Mouse (Mus musculus) lung, embryonic 15.5 days (tissue): ENCODE measurements around the gene Rpl27a. TPM values are rescaled to one million over a fixed set of nuclear protein-coding genes. Genes with fewer than 3 reads are reported as not detected.
A peak's percentile ranks its signal among the peaks of the same experiment; 100 is the strongest.

Experiments
- ATAC-seq: fragments of 200-750 bp; cut with Nextera tagmentation; 2 replicates; pipeline ENCODE4 v1.8.0; 2017; ENCODE audit warnings: moderate number of reproducible peaks, borderline replicate concordance; ENCODE audit not compliant: low FRiP score, low TSS enrichment; ENCODE audit errors: extremely low read depth
- H3K27ac ChIP-seq: fragments of 300-500 bp; sonication (generic); 2 replicates; pipeline ENCODE4 v1.5.1; 2015; ENCODE audit warnings: moderate library complexity, mild to moderate bottlenecking, inconsistent platforms
- H3K27me3 ChIP-seq: fragments of 300-500 bp; sonication (generic); 2 replicates; pipeline ENCODE4 v1.6.1; 2015; ENCODE audit warnings: inconsistent platforms
- H3K36me3 ChIP-seq: fragments of 300-500 bp; sonication (generic); 2 replicates; pipeline ENCODE4 v1.6.1; 2015; ENCODE audit warnings: inconsistent platforms
- H3K4me1 ChIP-seq: fragments of 300-500 bp; sonication (generic); 2 replicates; pipeline ENCODE4 v1.6.1; 2015; ENCODE audit warnings: inconsistent platforms
- H3K4me2 ChIP-seq: fragments of 300-500 bp; sonication (generic); 2 replicates; pipeline ENCODE4 v1.6.1; 2015; ENCODE audit warnings: inconsistent platforms, mild to moderate bottlenecking, moderate library complexity
- H3K4me3 ChIP-seq: fragments of 300-500 bp; sonication (generic); 2 replicates; pipeline ENCODE4 v1.5.1; 2015; ENCODE audit warnings: mild to moderate bottlenecking, inconsistent platforms
- H3K9ac ChIP-seq: fragments of 300-500 bp; sonication (generic); 2 replicates; pipeline ENCODE4 v1.6.1; 2015; ENCODE audit warnings: inconsistent platforms
- H3K9me3 ChIP-seq: fragments of 300-500 bp; sonication (generic); 2 replicates; pipeline ENCODE4 v1.6.1; 2016; ENCODE audit warnings: inconsistent platforms
- WGBS: fragments of 180-500 bp; shearing (Covaris S2); methylation state at CpG from one replicate; pipeline ENCODE4 v1.1.7; 2015; 5-methylcytosine and 5-hydroxymethylcytosine counted together
- polyA plus RNA-seq: library from polyadenylated mRNA; unstranded; fragments of >200 nt; fragmentation: Nextera tagmentation; extraction: Ambion mirVana; gene quantifications from 2 replicates; pipeline ENCODE4 v1.2.1, GENCODE M21; 2015

The Rpl27a gene
- polyA plus RNA-seq, result 136 and 146 TPM in 2 replicates

DNA sequence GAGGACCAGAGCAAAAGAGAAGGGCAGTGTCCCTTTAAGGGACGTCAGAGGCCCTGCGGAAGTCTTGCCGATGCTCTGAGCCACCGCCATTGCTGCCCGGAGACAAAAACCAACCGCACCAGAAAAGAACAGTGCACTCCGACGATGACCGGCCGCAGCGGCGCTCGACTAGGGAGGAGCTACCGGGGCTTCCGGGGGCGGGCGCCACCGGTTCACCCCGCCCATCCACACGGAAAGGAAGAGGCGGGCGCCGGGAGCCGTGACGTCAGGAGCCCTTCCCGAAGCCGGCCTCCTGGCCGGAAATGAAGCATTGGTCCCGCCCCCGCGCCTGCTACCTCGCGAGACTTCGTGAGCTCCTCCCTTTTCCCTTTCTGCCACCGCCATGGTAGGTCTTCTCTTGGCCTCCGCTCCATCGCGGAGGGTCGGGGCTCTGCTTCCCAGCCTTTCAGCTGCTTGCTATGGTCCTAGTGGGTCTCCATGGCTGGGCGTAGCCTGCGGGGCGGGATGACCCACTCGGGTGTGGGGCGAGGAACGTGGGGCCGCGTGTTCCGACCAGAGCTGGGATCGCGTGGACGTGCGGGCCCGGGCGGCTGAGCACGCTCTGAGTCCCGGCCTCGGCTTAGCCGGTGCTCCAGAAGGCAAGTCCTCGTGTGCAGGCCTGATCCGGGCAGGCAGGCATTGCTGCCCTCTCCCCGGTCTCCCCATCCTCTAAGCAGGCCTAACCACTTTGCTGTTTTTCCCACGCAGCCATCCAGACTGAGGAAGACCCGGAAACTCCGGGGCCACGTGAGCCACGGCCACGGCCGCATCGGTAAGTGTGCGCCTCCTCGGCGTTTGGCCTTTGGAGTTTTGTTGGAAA, at the start of gene Rpl27a:
Rpl27a (plus strand) TSS at position 310 of the 859 bp plus-strand sequence.
- under 1% methylated on average over 68 of the region's 72 CpGs for WGBS
- Histone ChIP-seq H3K27ac (peak within 1 kb of the TSS; percentile 97), H3K4me3 (peak within 1 kb of the TSS; percentile 69), H3K4me2 (peak within 1 kb of the TSS; percentile 79), H3K36me3 (peaks cover 34% of the 10 kb centered on the region), H3K9ac (peak within 1 kb of the TSS; percentile 95), H3K27me3 (no peaks in the 10 kb centered on the region), H3K9me3 (no peaks in the 10 kb centered on the region), H3K4me1 (peaks cover 32% of the 10 kb centered on the region)
- ATAC-seq, result peak; percentile 93

DNA sequence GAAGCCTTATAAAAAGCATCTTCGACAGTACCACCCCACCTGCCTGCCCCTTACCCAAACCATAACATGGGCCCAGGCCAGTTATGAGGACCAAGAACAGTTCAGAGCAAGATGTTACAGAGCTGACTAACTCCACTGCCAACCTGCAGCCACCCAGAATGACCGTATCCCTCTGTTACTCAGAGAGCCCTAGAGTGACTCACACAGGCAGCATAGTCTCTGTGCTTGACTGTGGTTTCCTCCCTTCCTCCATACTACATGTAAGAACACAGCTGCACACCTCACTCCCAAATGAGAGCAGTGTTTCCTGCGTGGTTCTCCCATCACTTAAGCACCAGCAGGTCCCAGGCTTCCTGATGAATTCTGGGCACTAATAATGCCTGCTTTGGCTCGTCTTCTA, 48.2 kb upstream of the Rpl27a start:
- H3K27ac ChIP-seq, result no peak overlapping the region
- ATAC-seq, result no peak
- no peak overlapping the region for H3K9ac ChIP-seq
- no peaks in the 10 kb centered on the region for H3K9me3 ChIP-seq
- H3K4me2 ChIP-seq, result no peak overlapping the region
- no peak overlapping the region for H3K4me3 ChIP-seq
- H3K36me3 ChIP-seq, result no peaks in the 10 kb centered on the region
- no peaks in the 10 kb centered on the region for H3K4me1 ChIP-seq
- 66% methylated on average over 4 of the region's 4 CpGs for WGBS
- no peaks in the 10 kb centered on the region for H3K27me3 ChIP-seq

DNA sequence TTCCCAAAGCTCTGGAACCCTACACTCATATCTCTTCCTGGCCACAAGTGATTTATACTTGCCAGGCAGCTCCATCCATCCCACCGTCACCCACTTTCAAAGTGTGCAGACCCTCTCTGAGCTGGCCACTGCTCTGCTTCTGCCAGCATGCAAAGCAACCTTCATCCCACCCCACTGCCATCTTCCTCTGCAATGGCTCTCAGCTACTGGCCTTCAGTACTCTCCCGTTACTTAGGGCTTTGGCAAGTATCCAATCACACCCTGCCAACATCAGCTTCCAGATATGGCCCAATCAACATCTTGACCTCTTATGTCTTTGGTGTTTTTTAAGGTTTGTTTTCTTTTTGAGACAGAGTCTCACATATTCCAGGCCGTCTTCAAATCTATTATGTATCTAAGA, 41.0 kb upstream of the Rpl27a start:
- Histone ChIP-seq H3K27me3 (no peaks in the 10 kb centered on the region), H3K27ac (no peak overlapping the region), H3K4me1 (no peaks in the 10 kb centered on the region), H3K4me3 (no peak overlapping the region), H3K4me2 (no peak overlapping the region), H3K9ac (no peak overlapping the region), H3K36me3 (no peaks in the 10 kb centered on the region), H3K9me3 (no peaks in the 10 kb centered on the region)
- ATAC-seq, result no peak
- WGBS, result 50% methylated on average over 3 of the region's 3 CpGs

DNA sequence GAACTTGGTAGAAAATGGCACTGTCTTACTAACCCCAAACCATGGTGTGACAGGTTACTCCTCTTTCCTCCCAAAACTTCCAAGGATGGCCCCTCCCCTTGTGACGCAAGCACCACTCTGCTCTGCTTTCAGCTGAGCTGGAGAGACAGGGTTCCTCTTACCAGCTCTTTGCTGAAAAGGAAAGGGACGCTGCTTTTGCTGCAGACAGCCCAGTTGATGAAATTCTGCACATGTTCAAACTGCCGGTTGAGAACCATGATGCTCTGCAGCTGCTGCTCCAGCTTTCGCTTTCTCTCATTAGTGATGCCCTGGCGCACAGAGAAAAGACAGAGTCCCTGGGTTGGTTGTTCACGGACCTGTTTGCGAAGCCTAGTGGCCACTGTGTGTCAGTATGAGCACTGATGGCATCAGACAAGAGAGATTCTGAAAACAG, 38.2 kb upstream of the Rpl27a start:
- Histone ChIP-seq H3K27ac (no peak overlapping the region), H3K36me3 (no peaks in the 10 kb centered on the region), H3K9ac (no peak overlapping the region), H3K4me3 (no peak overlapping the region), H3K9me3 (no peaks in the 10 kb centered on the region), H3K4me1 (no peaks in the 10 kb centered on the region), H3K27me3 (no peaks in the 10 kb centered on the region), H3K4me2 (peak overlapping the region; percentile 17)
- ATAC-seq, result 0 out of 2 replicates have a peak, but pooled peaks have one; percentile 40
- WGBS, result 26% methylated on average over 7 of the region's 7 CpGs

DNA sequence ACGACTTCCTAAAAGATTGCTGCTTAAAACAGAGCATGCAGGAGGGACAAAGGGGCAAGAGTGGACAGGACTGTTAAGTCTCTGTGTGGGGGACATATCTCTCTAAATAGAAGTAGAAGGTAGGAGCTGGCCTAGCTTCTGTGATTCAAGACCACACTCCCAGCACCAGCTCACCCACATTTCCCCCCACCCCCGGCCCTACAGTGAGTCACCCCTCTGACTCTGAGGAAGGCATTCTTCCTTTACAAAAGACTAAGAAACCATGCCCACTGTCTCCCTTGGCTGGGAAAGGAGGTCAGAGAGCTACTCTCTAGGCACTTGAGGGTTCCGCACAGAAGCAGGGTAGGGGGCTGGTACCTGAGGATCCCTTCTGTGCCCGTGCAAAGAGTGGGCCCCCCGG, 34.7 kb upstream of the Rpl27a start:
- no peak for ATAC-seq
- H3K4me1 ChIP-seq, result no peaks in the 10 kb centered on the region
- no peaks in the 10 kb centered on the region for H3K9me3 ChIP-seq
- no peak overlapping the region for H3K27ac ChIP-seq
- no peak overlapping the region for H3K4me2 ChIP-seq
- H3K4me3 ChIP-seq, result no peak overlapping the region
- H3K36me3 ChIP-seq, result no peaks in the 10 kb centered on the region
- H3K27me3 ChIP-seq, result no peaks in the 10 kb centered on the region
- 68% methylated on average over 5 of the region's 5 CpGs for whole genome bisulfite sequencing
- no peak overlapping the region for H3K9ac ChIP-seq

DNA sequence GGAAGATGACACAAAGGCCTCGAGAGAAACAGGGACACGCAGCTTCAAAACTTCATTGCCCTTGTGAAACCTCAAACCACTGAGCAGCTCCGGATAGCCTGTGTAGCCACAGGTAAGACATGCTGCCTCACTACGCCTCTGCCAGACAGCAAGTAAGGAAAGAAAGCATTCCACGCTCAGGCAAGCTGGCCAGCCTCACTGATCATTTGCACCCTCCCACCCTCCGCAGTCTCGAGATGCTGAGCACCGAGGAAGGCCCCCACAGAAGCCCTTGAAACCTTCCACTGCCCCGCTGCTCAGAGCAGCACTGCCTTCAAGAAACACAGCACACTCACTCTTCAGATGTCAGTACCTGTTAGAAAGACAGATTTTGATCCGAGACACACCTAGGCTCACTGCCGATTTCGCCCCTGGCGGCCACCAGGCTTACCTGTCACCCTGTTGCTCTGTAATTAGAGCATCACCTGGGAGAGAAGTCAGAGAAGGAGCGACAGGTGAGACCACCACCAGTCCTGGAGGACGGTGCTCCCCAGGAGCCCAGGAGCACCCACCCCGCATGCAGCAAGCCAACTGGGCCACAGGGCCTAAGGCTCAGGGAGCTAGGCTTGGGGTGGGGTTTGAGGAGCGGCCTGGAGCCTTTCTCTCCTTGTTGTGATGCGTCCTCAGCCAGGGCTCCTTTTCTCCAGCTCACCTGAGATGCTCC, 26.2 kb upstream of the Rpl27a start:
- no peak overlapping the region for H3K4me3 ChIP-seq
- no peak overlapping the region for H3K4me2 ChIP-seq
- ATAC-seq, result no peak
- no peak overlapping the region for H3K9ac ChIP-seq
- H3K27me3 ChIP-seq, result peaks cover 3% of the 10 kb centered on the region; the same call in 1 of the 2 replicates
- WGBS, result 54% methylated on average over 18 of the region's 18 CpGs
- no peaks in the 10 kb centered on the region for H3K4me1 ChIP-seq
- H3K27ac ChIP-seq, result no peak overlapping the region
- no peaks in the 10 kb centered on the region for H3K36me3 ChIP-seq
- H3K9me3 ChIP-seq, result no peaks in the 10 kb centered on the region

DNA sequence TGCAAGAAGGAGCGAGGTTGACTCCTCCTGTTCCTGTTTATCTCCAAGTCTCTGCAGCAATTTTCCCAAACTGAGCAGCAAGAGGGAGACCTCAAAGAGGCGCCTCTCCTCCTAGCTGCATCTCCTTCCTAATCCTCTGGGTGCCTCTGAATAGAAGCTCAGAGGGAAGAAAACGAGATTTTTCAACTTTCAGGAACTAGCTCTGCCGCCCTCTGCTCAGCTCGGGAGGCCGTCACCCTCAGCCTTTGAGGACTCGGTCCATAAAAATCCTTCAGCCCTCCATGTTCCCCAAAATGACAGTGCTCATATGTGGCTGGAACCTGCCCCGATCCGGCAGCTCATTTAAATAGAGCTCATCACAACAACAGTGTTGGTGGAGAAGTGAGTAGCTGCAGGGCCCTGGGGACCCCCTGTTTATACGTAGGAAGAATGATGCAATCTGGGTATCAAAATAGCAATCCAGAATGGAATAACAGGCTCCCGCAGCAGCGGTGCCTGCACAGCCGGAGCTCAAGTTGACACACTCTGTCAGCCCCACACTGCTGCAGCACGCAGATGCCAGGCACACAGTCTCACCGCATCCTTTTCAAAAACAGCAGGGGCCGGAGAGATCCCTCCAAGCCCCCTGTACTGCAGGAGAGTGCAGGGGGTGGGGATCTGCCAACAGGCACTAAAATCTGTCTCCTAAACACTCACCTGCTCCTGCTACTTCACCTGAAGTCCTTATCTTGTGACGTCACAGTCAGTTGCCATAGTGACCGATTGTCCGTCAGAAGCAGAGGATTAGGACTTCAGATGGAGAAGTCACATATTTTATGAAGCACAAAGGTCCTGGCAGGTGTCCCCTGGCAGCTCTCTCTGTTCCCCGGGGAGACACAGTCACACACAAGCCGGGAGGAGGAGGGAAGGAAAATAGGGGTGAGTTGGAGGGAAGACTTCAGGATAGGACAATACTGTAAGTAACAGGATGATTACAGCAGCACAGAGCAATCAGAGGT, 25.3 kb upstream of the Rpl27a start:
- Histone ChIP-seq H3K27ac (no peak overlapping the region), H3K27me3 (peaks cover 3% of the 10 kb centered on the region; the same call in 1 of the 2 replicates), H3K4me3 (no peak overlapping the region), H3K36me3 (no peaks in the 10 kb centered on the region), H3K9me3 (no peaks in the 10 kb centered on the region), H3K9ac (no peak overlapping the region), H3K4me1 (no peaks in the 10 kb centered on the region), H3K4me2 (peak overlapping the region; percentile 30; the same call in 1 of the 2 replicates)
- no peak; the same call in 1 of the 2 replicates for ATAC-seq
- WGBS, result 12% methylated on average over 21 of the region's 21 CpGs

DNA sequence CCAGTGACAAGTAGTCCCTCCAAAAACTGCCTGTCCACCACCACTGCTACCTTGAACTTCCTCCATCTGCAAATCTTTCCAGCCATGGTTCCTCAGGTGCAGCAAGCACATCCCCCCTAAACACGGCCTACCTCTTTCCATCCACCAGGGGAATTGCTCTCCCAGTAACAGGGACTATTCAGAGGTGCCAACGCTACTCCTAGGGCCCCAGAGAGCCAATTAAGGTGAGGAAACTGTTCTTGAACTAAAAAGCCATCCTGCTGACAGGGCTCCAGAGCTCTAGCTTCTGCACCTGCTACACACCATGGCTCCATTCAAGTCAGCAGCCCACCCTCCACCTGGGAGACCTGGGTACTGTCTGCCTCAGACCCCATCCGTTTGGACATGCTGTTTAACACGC, 21.4 kb upstream of the Rpl27a start:
- WGBS, result 65% methylated on average over 4 of the region's 4 CpGs
- H3K4me1 ChIP-seq, result no peaks in the 10 kb centered on the region
- no peak overlapping the region for H3K9ac ChIP-seq
- H3K4me3 ChIP-seq, result no peak overlapping the region
- no peak overlapping the region for H3K4me2 ChIP-seq
- H3K36me3 ChIP-seq, result no peaks in the 10 kb centered on the region
- H3K9me3 ChIP-seq, result no peaks in the 10 kb centered on the region
- peaks cover 3% of the 10 kb centered on the region; the same call in 1 of the 2 replicates for H3K27me3 ChIP-seq
- ATAC-seq, result no peak
- H3K27ac ChIP-seq, result no peak overlapping the region

DNA sequence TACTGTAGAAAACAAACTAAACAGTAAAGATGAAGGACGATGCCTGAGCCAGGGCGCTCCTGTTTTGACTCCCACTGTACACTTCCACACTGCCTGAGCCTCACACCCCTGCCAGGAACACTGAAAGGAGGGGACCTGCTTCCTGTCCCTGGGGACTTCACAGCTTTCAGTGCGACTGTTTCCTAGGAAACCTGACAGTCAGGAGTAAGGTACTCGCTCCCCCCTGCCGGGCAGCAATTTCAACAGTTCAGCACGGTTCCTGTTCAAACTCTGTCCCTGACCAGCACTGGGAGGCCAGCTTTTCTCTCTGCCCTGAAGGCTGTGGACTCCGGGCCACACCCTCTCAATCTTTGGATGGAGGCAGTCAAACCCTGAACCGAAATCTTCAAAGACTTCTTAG, 11.8 kb upstream of the Rpl27a start:
- no peaks in the 10 kb centered on the region for H3K36me3 ChIP-seq
- no peak overlapping the region for H3K4me2 ChIP-seq
- WGBS, result 4% methylated on average over 8 of the region's 8 CpGs
- H3K27me3 ChIP-seq, result no peaks in the 10 kb centered on the region
- no peaks in the 10 kb centered on the region for H3K9me3 ChIP-seq
- peaks cover 3% of the 10 kb centered on the region; the same call in 1 of the 2 replicates for H3K4me1 ChIP-seq
- H3K27ac ChIP-seq, result no peak overlapping the region
- no peak overlapping the region for H3K4me3 ChIP-seq
- no peak overlapping the region for H3K9ac ChIP-seq
- 0 out of 2 replicates have a peak, but pooled peaks have one; percentile 31 for ATAC-seq

DNA sequence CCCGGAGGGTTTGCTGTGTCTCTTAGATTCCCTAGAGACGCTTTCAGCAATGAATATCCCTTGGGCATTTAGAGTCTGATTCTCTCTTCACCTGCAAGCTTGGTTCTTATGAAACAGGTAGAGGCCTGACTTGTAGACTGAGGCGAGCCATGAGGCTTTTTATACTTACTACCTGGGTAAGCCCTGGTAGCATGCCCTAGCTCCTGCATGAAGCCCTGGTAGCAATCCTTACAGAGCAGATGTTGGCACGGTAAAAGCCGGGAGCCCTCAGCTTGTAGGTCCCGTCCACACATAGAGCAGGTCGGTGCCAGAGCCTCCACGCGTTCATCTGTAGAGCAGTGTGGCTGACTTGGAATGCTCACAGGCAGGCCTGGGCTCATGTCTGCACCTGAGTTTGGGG, 11.4 kb upstream of the Rpl27a start:
- H3K4me3 ChIP-seq, result no peak overlapping the region
- H3K4me1 ChIP-seq, result peaks cover 3% of the 10 kb centered on the region; the same call in 1 of the 2 replicates
- no peaks in the 10 kb centered on the region for H3K9me3 ChIP-seq
- H3K9ac ChIP-seq, result no peak overlapping the region
- H3K27ac ChIP-seq, result no peak overlapping the region
- no peak overlapping the region for H3K4me2 ChIP-seq
- 48% methylated on average over 9 of the region's 9 CpGs for WGBS
- H3K27me3 ChIP-seq, result no peaks in the 10 kb centered on the region
- no peaks in the 10 kb centered on the region for H3K36me3 ChIP-seq
- no peak for ATAC-seq

DNA sequence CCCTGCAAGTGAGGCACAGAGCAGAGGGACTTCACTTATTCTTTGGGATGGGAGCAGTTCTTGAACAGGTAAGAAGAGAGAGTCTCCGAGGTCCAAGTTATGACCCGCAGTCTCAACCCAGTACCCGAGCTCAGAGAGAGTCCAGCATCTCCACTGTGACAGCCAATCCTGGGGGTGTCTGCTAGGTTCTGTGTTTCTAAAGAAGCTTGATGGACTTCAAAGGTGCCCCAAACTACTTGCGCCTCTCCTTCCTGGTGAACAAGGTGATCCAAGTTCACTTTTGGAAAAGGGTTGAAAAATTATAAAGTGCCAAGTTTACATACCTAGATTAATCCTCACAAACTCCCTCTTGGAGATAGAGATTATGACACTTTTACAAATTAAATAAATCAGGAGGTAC, 10.9 kb upstream of the Rpl27a start, which contains the start of gene Trim66:
Trim66 (minus strand) TSS at position 101 of the 400 bp plus-strand sequence.
- WGBS, result 84% methylated on average over 4 of the region's 4 CpGs
- Histone ChIP-seq H3K4me1 (peaks cover 3% of the 10 kb centered on the region; the same call in 1 of the 2 replicates), H3K4me3 (no peak within 1 kb of the TSS), H3K9me3 (no peaks in the 10 kb centered on the region), H3K27me3 (no peaks in the 10 kb centered on the region), H3K27ac (no peak within 1 kb of the TSS), H3K9ac (no peak within 1 kb of the TSS), H3K36me3 (no peaks in the 10 kb centered on the region), H3K4me2 (no peak within 1 kb of the TSS)
- no peak for ATAC-seq
